Mouse (Mus musculus): ENCODE measurements at regions not wholly inside any gene's neighbourhood (a gene's known extent, or its start where the extent isn't known, plus 50 kb on each side); places are given as distances from the start of the nearest gene placed in this dataset.

DNA sequence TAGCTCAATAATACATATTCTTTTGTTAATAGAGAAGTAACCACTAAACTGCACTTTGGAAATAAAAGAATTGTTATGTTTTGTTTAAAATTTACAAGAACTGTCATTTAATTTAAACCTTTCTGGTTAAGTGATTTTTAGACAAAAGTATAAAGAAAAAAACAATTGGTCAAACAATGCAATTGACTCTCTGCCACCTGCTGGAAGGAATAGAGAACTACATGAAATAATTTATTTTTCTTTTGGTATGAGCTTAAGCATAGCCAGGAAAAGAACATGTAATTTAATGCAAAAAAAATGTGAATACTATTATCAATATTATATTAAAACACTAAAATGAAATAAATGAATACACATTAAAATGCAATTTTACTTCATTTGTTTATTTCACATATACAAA, 465.5 kb upstream of the Pcdh10 start:
- H3K9ac ChIP-seq: no peak overlapping the region
- ATAC-seq (ENCODE audit: low FRiP score): 0 out of 2 replicates have a peak, but pooled peaks have one; percentile 9
- no peaks in the 10 kb centered on the region for H3K27me3 ChIP-seq
- no peak overlapping the region for H3K4me3 ChIP-seq (replicated peaks)
- H3K36me3 ChIP-seq (replicated peaks): no peaks in the 10 kb centered on the region
- no peaks in the 10 kb centered on the region for H3K9me3 ChIP-seq
- H3K4me1 ChIP-seq: no peaks in the 10 kb centered on the region
- H3K27ac ChIP-seq: no peak overlapping the region
- H3K4me2 ChIP-seq: no peak overlapping the region

DNA sequence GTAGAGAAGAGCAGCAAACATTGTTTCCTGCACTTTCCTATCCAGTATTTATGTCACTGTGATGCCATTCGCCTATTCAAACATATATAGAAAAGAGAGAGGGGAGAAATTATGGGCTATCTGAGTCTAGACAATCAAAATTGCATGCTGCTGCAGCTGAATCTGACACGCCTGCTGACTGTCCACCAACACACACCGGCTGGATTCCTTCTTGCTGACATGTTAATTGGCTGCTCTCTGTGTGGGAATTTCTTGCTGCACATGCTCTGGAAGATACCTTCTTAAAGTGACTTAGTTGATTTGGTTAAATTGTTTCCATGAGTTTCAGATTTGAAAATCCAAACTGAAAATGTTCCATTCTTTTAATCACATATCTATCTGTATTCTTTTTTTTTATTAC, 463.9 kb upstream of the Pcdh10 start:
- Histone ChIP-seq H3K4me3 (replicated peaks) (no peak overlapping the region), H3K27ac (no peak overlapping the region), H3K4me1 (no peaks in the 10 kb centered on the region), H3K9me3 (no peaks in the 10 kb centered on the region), H3K36me3 (replicated peaks) (no peaks in the 10 kb centered on the region), H3K9ac (no peak overlapping the region), H3K4me2 (no peak overlapping the region), H3K27me3 (no peaks in the 10 kb centered on the region)
- ATAC-seq (ENCODE audit: low FRiP score): no peak
- 75% methylated on average over 3 of the region's 3 CpGs for WGBS
